Mouse (Mus musculus): ENCODE measurements around the gene St3gal3. TPM values are rescaled to one million over a fixed set of nuclear protein-coding genes. Genes with fewer than 3 reads are reported as not detected.

Gene St3gal3
- polyA plus RNA-seq, 1 experiment from 2014 or later: 6.7 TPM

- no peak overlapping the region for H3K4me3 ChIP-seq (replicated peaks; ENCODE audit: low read depth, low read length)
- no peaks in the 10 kb centered on the region for H3K9me3 ChIP-seq (replicated peaks; ENCODE audit: low read length)
- no peak overlapping the region for H3K4me2 ChIP-seq (ENCODE audit: low read length)
- no peaks in the 10 kb centered on the region for H3K36me3 ChIP-seq (ENCODE audit: insufficient read depth, low read length)
- ATAC-seq (replicated peaks; ENCODE audit: low FRiP score, low read depth): no peak
- H3K27me3 ChIP-seq (ENCODE audit: insufficient read depth, low read length): no peaks in the 10 kb centered on the region
- WGBS: 37% methylated on average over 9 of the region's 9 CpGs
- H3K9ac ChIP-seq (ENCODE audit: low read depth, low read length): no peak overlapping the region
- DNase-seq (ENCODE audit: low spot score): no peak
- H3K4me1 ChIP-seq (replicated peaks; ENCODE audit: insufficient read depth, low read length): peaks cover 18% of the 10 kb centered on the region; the same call in 1 of the 2 replicates
- peak overlapping the region; percentile 64 for H3K27ac ChIP-seq
- no peak for TF ChIP-seq CTCF (IDR thresholded peaks at IDR 0.05; ENCODE audit: low read depth)
Observed at GRCm38 (mm10) chr4:118061809-118062463, 72.8 kb downstream of the St3gal3 start.

GRCm38 (mm10) chr4:118060915-118061530 is 73.7 kb downstream of the St3gal3 start:
- Histone ChIP-seq H3K27ac (peak overlapping the region; percentile 64), H3K4me2 (ENCODE audit: low read length) (no peak overlapping the region), H3K4me1 (replicated peaks; ENCODE audit: insufficient read depth, low read length) (peaks cover 18% of the 10 kb centered on the region; the same call in 1 of the 2 replicates), H3K36me3 (ENCODE audit: insufficient read depth, low read length) (no peaks in the 10 kb centered on the region), H3K9me3 (replicated peaks; ENCODE audit: low read length) (no peaks in the 10 kb centered on the region), H3K27me3 (ENCODE audit: insufficient read depth, low read length) (no peaks in the 10 kb centered on the region), H3K4me3 (replicated peaks; ENCODE audit: low read depth, low read length) (no peak overlapping the region), H3K9ac (ENCODE audit: low read depth, low read length) (no peak overlapping the region)
- DNase-seq (ENCODE audit: low spot score): peak; percentile 84
- no peak for ATAC-seq (replicated peaks; ENCODE audit: low FRiP score, low read depth)
- no peak for TF ChIP-seq CTCF (IDR thresholded peaks at IDR 0.05; ENCODE audit: low read depth)
- 79% methylated on average over 13 of the region's 13 CpGs for WGBS

- peaks cover 18% of the 10 kb centered on the region; the same call in 1 of the 2 replicates for H3K4me1 ChIP-seq (replicated peaks; ENCODE audit: insufficient read depth, low read length)
- no peak overlapping the region for H3K4me3 ChIP-seq (replicated peaks; ENCODE audit: low read depth, low read length)
- H3K27ac ChIP-seq: no peak overlapping the region; the same call in 1 of the 2 replicates
- no peak overlapping the region for H3K4me2 ChIP-seq (ENCODE audit: low read length)
- H3K27me3 ChIP-seq (ENCODE audit: insufficient read depth, low read length): no peaks in the 10 kb centered on the region
- DNase-seq (ENCODE audit: low spot score) (no peak), ATAC-seq (replicated peaks; ENCODE audit: low FRiP score, low read depth) (no peak)
- no peak overlapping the region for H3K9ac ChIP-seq (ENCODE audit: low read depth, low read length)
- H3K36me3 ChIP-seq (ENCODE audit: insufficient read depth, low read length): no peaks in the 10 kb centered on the region
- TF ChIP-seq CTCF (IDR thresholded peaks at IDR 0.05; ENCODE audit: low read depth): no peak
- WGBS: 54% methylated on average over 11 of the region's 11 CpGs
- H3K9me3 ChIP-seq (replicated peaks; ENCODE audit: low read length): no peaks in the 10 kb centered on the region
Observed at GRCm38 (mm10) chr4:118059816-118060475, 74.8 kb downstream of the St3gal3 start.

- no peaks in the 10 kb centered on the region for H3K36me3 ChIP-seq (ENCODE audit: insufficient read depth, low read length)
- TF ChIP-seq CTCF (IDR thresholded peaks at IDR 0.05; ENCODE audit: low read depth): no peak
- no peaks in the 10 kb centered on the region for H3K9me3 ChIP-seq (replicated peaks; ENCODE audit: low read length)
- H3K27ac ChIP-seq: peak overlapping the region; percentile 67
- no peaks in the 10 kb centered on the region for H3K27me3 ChIP-seq (ENCODE audit: insufficient read depth, low read length)
- no peak overlapping the region for H3K4me2 ChIP-seq (ENCODE audit: low read length)
- no peak overlapping the region for H3K4me3 ChIP-seq (replicated peaks; ENCODE audit: low read depth, low read length)
- ATAC-seq (replicated peaks; ENCODE audit: low FRiP score, low read depth): no peak; the same call in 1 of the 2 replicates
- 43% methylated on average over 12 of the region's 12 CpGs for WGBS
- DNase-seq (ENCODE audit: low spot score): peak; percentile 91
- H3K9ac ChIP-seq (ENCODE audit: low read depth, low read length): no peak overlapping the region
- peaks cover 21% of the 10 kb centered on the region; the same call in 1 of the 2 replicates for H3K4me1 ChIP-seq (replicated peaks; ENCODE audit: insufficient read depth, low read length)
Observed at GRCm38 (mm10) chr4:118058116-118058677, 76.5 kb downstream of the St3gal3 start.

GRCm38 (mm10) chr4:118057076-118057475 is 77.6 kb downstream of the St3gal3 start:
- H3K4me1 ChIP-seq (replicated peaks; ENCODE audit: insufficient read depth, low read length): peaks cover 20% of the 10 kb centered on the region; the same call in 1 of the 2 replicates
- no peak for TF ChIP-seq CTCF (IDR thresholded peaks at IDR 0.05; ENCODE audit: low read depth)

GRCm38 (mm10) chr4:118054615-118055014 is 80.1 kb downstream of the St3gal3 start:
- WGBS: 56% methylated on average over 8 of the region's 8 CpGs
- no peak for TF ChIP-seq CTCF (IDR thresholded peaks at IDR 0.05; ENCODE audit: low read depth)

More at GRCm38 (mm10) chr4:118057076-118057475, 77.6 kb downstream of the St3gal3 start:
- H3K36me3 ChIP-seq (ENCODE audit: insufficient read depth, low read length): no peaks in the 10 kb centered on the region
- H3K9ac ChIP-seq (ENCODE audit: low read depth, low read length): no peak overlapping the region
- H3K4me2 ChIP-seq (ENCODE audit: low read length): no peak overlapping the region
- no peak for DNase-seq (ENCODE audit: low spot score)
- H3K9me3 ChIP-seq (replicated peaks; ENCODE audit: low read length): no peaks in the 10 kb centered on the region
- H3K27me3 ChIP-seq (ENCODE audit: insufficient read depth, low read length): no peaks in the 10 kb centered on the region
- 46% methylated on average over 2 of the region's 2 CpGs for WGBS
- H3K27ac ChIP-seq: no peak overlapping the region
- no peak overlapping the region for H3K4me3 ChIP-seq (replicated peaks; ENCODE audit: low read depth, low read length)
- ATAC-seq (replicated peaks; ENCODE audit: low FRiP score, low read depth): no peak

More at GRCm38 (mm10) chr4:118054615-118055014, 80.1 kb downstream of the St3gal3 start:
- H3K9me3 ChIP-seq (replicated peaks; ENCODE audit: low read length): no peaks in the 10 kb centered on the region
- no peak overlapping the region for H3K4me2 ChIP-seq (ENCODE audit: low read length)
- H3K9ac ChIP-seq (ENCODE audit: low read depth, low read length): no peak overlapping the region
- ATAC-seq (replicated peaks; ENCODE audit: low FRiP score, low read depth): no peak
- no peaks in the 10 kb centered on the region for H3K36me3 ChIP-seq (ENCODE audit: insufficient read depth, low read length)
- no peak for DNase-seq (ENCODE audit: low spot score)
- no peak overlapping the region for H3K27ac ChIP-seq
- no peak overlapping the region for H3K4me3 ChIP-seq (replicated peaks; ENCODE audit: low read depth, low read length)
- no peaks in the 10 kb centered on the region for H3K27me3 ChIP-seq (ENCODE audit: insufficient read depth, low read length)
- peaks cover 15% of the 10 kb centered on the region; the same call in 1 of the 2 replicates for H3K4me1 ChIP-seq (replicated peaks; ENCODE audit: insufficient read depth, low read length)
